Mouse (Mus musculus) common myeloid progenitor, adult 5-6 weeks (primary cell): ENCODE results near the gene Sim1. TPM values are rescaled to one million over a fixed set of nuclear protein-coding genes. Genes with fewer than 3 reads are reported as not detected.

Experiments used
- ATAC-seq: replicated peaks from 2 replicates; pipeline ENCODE4 v1.8.0; 2016; ENCODE audit warnings: low read depth, mild to moderate bottlenecking, moderate TSS enrichment, inconsistent platforms; ENCODE audit not compliant: poor library complexity, severe bottlenecking
- total RNA-seq: library from RNA; stranded (forward); fragments of 200-1000, 187-1606 nt; gene quantifications from 2 replicates; pipeline ENCODE4 v1.2.3, GENCODE M21; 2017

The Sim1 gene
- total RNA-seq: not detected in 2 replicates

- ATAC-seq: peak; percentile 67
These were observed at the start of gene Sim1 for GRCm38 (mm10) chr10:50894170-50894991. Sim1 (plus strand) TSS chr10:50894754.

GRCm38 (mm10) chr10:50868202-50868601 lies 26.4 kb upstream of the Sim1 start:
- ATAC-seq: no peak

- ATAC-seq: peak; percentile 88
These were observed 17.6 kb upstream of the Sim1 start for GRCm38 (mm10) chr10:50876952-50877351.

- 0 out of 2 replicates have a peak, but pooled peaks have one; percentile 51 for ATAC-seq
These were observed 13.0 kb upstream of the Sim1 start for GRCm38 (mm10) chr10:50881476-50882069.

GRCm38 (mm10) chr10:50882366-50882765 lies 12.2 kb upstream of the Sim1 start:
- ATAC-seq: no peak

- no peak for ATAC-seq
These were observed 8.2 kb upstream of the Sim1 start for GRCm38 (mm10) chr10:50886305-50886704.

- no peak for ATAC-seq
These were observed 3.9 kb upstream of the Sim1 start for GRCm38 (mm10) chr10:50890621-50891020.

GRCm38 (mm10) chr10:50891876-50892711 lies 2.5 kb upstream of the Sim1 start:
- ATAC-seq: no peak

GRCm38 (mm10) chr10:50892751-50893320 lies 1.7 kb upstream of the Sim1 start:
- no peak for ATAC-seq

GRCm38 (mm10) chr10:50893546-50893945 lies 1.0 kb upstream of the Sim1 start:
- no peak for ATAC-seq

- no peak for ATAC-seq
These were observed 687 bp downstream of the Sim1 start for GRCm38 (mm10) chr10:50895091-50895790.

- no peak for ATAC-seq
These were observed 1.6 kb downstream of the Sim1 start for GRCm38 (mm10) chr10:50895881-50896766.

GRCm38 (mm10) chr10:50896767-50897390 lies 2.3 kb downstream of the Sim1 start:
- ATAC-seq: no peak

- ATAC-seq: peak; percentile 46
These were observed 3.2 kb downstream of the Sim1 start for GRCm38 (mm10) chr10:50897530-50898471.

GRCm38 (mm10) chr10:50898621-50899020 lies 4.1 kb downstream of the Sim1 start:
- no peak for ATAC-seq

- no peak for ATAC-seq
These were observed 5.5 kb downstream of the Sim1 start for GRCm38 (mm10) chr10:50899846-50900745.
